Mouse (Mus musculus) CH12.LX (cell line): ENCODE data around the gene D630045J12Rik. TPM values are rescaled to one million over a fixed set of nuclear protein-coding genes. Genes with fewer than 3 reads are reported as not detected.

Experiments
- DNase-seq: peaks from one replicate; pipeline ENCODE4 v3.0.0-alpha.2; 2013; ENCODE audit errors: extremely low read depth
- H3K27ac ChIP-seq: 2 replicates; pipeline ENCODE4 v1.5.1; 2012; ENCODE audit warnings: low read depth, mild to moderate bottlenecking, control low read depth, moderate library complexity; ENCODE audit not compliant: insufficient read depth
- H3K27me3 ChIP-seq: replicated peaks from 2 replicates; pipeline ENCODE3; 2012; ENCODE audit warnings: inconsistent platforms
- H3K36me3 ChIP-seq, 2 experiments: replicated peaks in 1 of 2; 2 replicates each; pipeline versions ENCODE3 to v1.6.1; 2012; ENCODE audit warnings: inconsistent platforms in 1 of 2, low read length in 1 of 2, mild to moderate bottlenecking in 1 of 2, mixed read lengths in 1 of 2, moderate library complexity in 1 of 2; ENCODE audit not compliant: control insufficient read depth in 1 of 2, insufficient read depth in 1 of 2
- H3K4me1 ChIP-seq, 2 experiments: 2 replicates each; pipeline ENCODE4 v1.6.1; 2012; ENCODE audit warnings: inconsistent platforms in 1 of 2, moderate library complexity in 1 of 2; ENCODE audit not compliant: insufficient read depth in 2 of 2, control insufficient read depth in 1 of 2
- H3K4me2 ChIP-seq: 2 replicates; pipeline ENCODE4 v1.6.1; 2012; ENCODE audit warnings: low read depth, mild to moderate bottlenecking, control low read depth; ENCODE audit not compliant: poor library complexity, insufficient read depth, severe bottlenecking
- H3K4me3 ChIP-seq, 3 experiments: fragments of 150-350 bp in 1 of 3; sonication (generic) in 1 of 3; replicated peaks in 1 of 3; 2 replicates each; pipeline versions ENCODE3 to v1.5.1; 2011 to 2012; ENCODE audit warnings: low read depth in 2 of 3, low read length in 2 of 3, mild to moderate bottlenecking in 2 of 3, moderate library complexity in 2 of 3, control low read depth in 1 of 3, improper control_type of control experiment in 1 of 3, inconsistent platforms in 1 of 3, mixed read lengths in 1 of 3; ENCODE audit not compliant: poor library complexity in 1 of 3
- H3K79me2 ChIP-seq: replicated peaks from 2 replicates; pipeline ENCODE4 v1.6.1; 2012; ENCODE audit warnings: mild to moderate bottlenecking, moderate library complexity; ENCODE audit not compliant: control insufficient read depth, poor library complexity, insufficient read depth, severe bottlenecking; ENCODE audit errors: extremely low read depth
- H3K9ac ChIP-seq: 2 replicates; pipeline ENCODE4 v1.6.1; 2012; ENCODE audit warnings: low read depth, mild to moderate bottlenecking, control low read depth, moderate library complexity; ENCODE audit not compliant: insufficient read depth
- H3K9me3 ChIP-seq: replicated peaks from 2 replicates; pipeline ENCODE3; 2012; ENCODE audit warnings: low read length, inconsistent platforms, mixed read lengths
- BHLHE40 ChIP-seq: IDR thresholded peaks from 2 replicates; pipeline ENCODE4 v1.6.1; 2011; ENCODE audit warnings: mild to moderate bottlenecking, low read depth, low read length, improper control_type of control experiment
- ELF1 ChIP-seq: IDR thresholded peaks from 2 replicates; pipeline ENCODE4 v1.6.1; 2014; ENCODE audit warnings: low read depth, mild to moderate bottlenecking, inconsistent platforms, low read length, improper control_type of control experiment
- EP300 ChIP-seq: IDR thresholded peaks from 2 replicates; pipeline ENCODE4 v1.6.1; 2011; ENCODE audit warnings: low read length, improper control_type of control experiment
- ETS1 ChIP-seq: conservative IDR thresholded peaks from 2 replicates; pipeline ENCODE4 v1.6.1; 2012; ENCODE audit warnings: low read depth, mild to moderate bottlenecking, inconsistent platforms, low read length, improper control_type of control experiment, moderate library complexity
- GABPA ChIP-seq: IDR thresholded peaks from 2 replicates; pipeline ENCODE4 v1.6.1; 2012; ENCODE audit warnings: low read depth, low read length, improper control_type of control experiment, inconsistent platforms; ENCODE audit not compliant: insufficient replicate concordance
- IRF4 ChIP-seq: IDR thresholded peaks from 2 replicates; pipeline ENCODE4 v1.6.1; 2014; ENCODE audit warnings: low read depth, mild to moderate bottlenecking, inconsistent platforms, low read length, improper control_type of control experiment
- JUND ChIP-seq: conservative IDR thresholded peaks from 2 replicates; pipeline ENCODE4 v1.6.1; 2011; ENCODE audit warnings: low read depth, low read length, improper control_type of control experiment
- KAT2A ChIP-seq: IDR thresholded peaks from 2 replicates; pipeline ENCODE4 v1.6.1; 2012; ENCODE audit warnings: low read length, improper control_type of control experiment, inconsistent platforms; ENCODE audit not compliant: insufficient replicate concordance
- MAFK ChIP-seq: IDR thresholded peaks from 2 replicates; pipeline ENCODE4 v1.6.1; 2011; ENCODE audit warnings: low read length, improper control_type of control experiment; ENCODE audit not compliant: insufficient replicate concordance
- MAZ ChIP-seq: IDR thresholded peaks from 2 replicates; pipeline ENCODE4 v1.6.1; 2012; ENCODE audit warnings: low read depth, mild to moderate bottlenecking, inconsistent platforms, low read length, improper control_type of control experiment, moderate library complexity
- MYC ChIP-seq: IDR thresholded peaks from 2 replicates; pipeline ENCODE4 v1.6.1; 2011; ENCODE audit warnings: low read depth, mild to moderate bottlenecking, improper control_type of control experiment, low read length
- PAX5 ChIP-seq: IDR thresholded peaks from 2 replicates; pipeline ENCODE4 v1.6.1; 2012; ENCODE audit warnings: low read length, inconsistent platforms, mixed read lengths
- POLR2A ChIP-seq: IDR thresholded peaks from 2 replicates; pipeline ENCODE4 v1.6.1; 2011; ENCODE audit warnings: low read depth, mild to moderate bottlenecking, improper control_type of control experiment, low read length
- POLR2AphosphoS2 ChIP-seq: IDR thresholded peaks from 2 replicates; pipeline ENCODE4 v1.6.1; 2011; ENCODE audit warnings: low read depth, low read length, improper control_type of control experiment
- TCF12 ChIP-seq: IDR thresholded peaks from 2 replicates; pipeline ENCODE4 v1.6.1; 2014; ENCODE audit warnings: low read depth, mild to moderate bottlenecking, inconsistent platforms, low read length, improper control_type of control experiment
- USF1 ChIP-seq: IDR thresholded peaks from 2 replicates; pipeline ENCODE4 v1.6.1; 2014; ENCODE audit warnings: low read depth, mild to moderate bottlenecking, inconsistent platforms, low read length, improper control_type of control experiment
- USF2 ChIP-seq: conservative IDR thresholded peaks from 2 replicates; pipeline ENCODE4 v1.6.1; 2011; ENCODE audit warnings: low read depth, low read length, improper control_type of control experiment
- ZKSCAN1 ChIP-seq: IDR thresholded peaks from 2 replicates; pipeline ENCODE4 v1.6.1; 2012; ENCODE audit warnings: low read depth, inconsistent platforms, low read length, improper control_type of control experiment, borderline replicate concordance
- dilution Hi-C: fragments of 300-500 bp; cut with MboI; formaldehyde crosslinking; loops from 2 replicates; pipeline ENCODE4 v1.14.3; 2020; ENCODE audit warnings: low sequenced_read_pairs; ENCODE audit not compliant: extremely low pct_unique_long_range_greater_than_20kb, extremely low pct_ligation_motif_present
- in situ Hi-C: fragments of 300-500 bp; cut with MboI; formaldehyde crosslinking; loops from 3 replicates; pipeline ENCODE4 v1.14.3; 2019; ENCODE audit warnings: low sequenced_read_pairs, low pct_ligation_motif_present, low pct_unique_long_range_greater_than_20kb, mixed read lengths
- polyA plus RNA-seq: library from polyadenylated mRNA; unstranded; fragments of >175 nt; gene quantifications from 2 replicates; pipeline ENCODE4 v1.2.1, GENCODE M21; 2012; ENCODE audit warnings: low read depth; ENCODE audit not compliant: insufficient read length
- total RNA-seq, 2 experiments: library from RNA; depleted of rRNA; stranded (reverse); fragments of 300-350 nt in 1 of 2; fragments of >200 nt in 1 of 2; gene quantifications; 2 replicates each; pipeline ENCODE4 v1.2.3; 2012 to 2014

D630045J12Rik gene
- total and polyA plus RNA-seq, 3 experiments: 0.48 to 4.9 (median 1.7) TPM

GRCm38 (mm10) chr6:38080364-38080763 lies 173.4 kb downstream of the D630045J12Rik start:
- Histone ChIP-seq H3K27me3 (no peaks in the 10 kb centered on the region), H3K4me1 (no peaks in the 10 kb centered on the region; a peak in 1 of 4 replicates), H3K27ac (no peak overlapping the region), H3K4me2 (no peak overlapping the region), H3K9ac (no peak overlapping the region), H3K9me3 (no peaks in the 10 kb centered on the region), H3K36me3 (no peaks in the 10 kb centered on the region), H3K4me3 (no peak overlapping the region), H3K79me2 (no peaks in the 10 kb centered on the region)
- dilution Hi-C loops (no loop called here), in situ Hi-C loops (no loop called here)
- no peak for DNase-seq
- TF ChIP-seq MYC: no peak
- no peak for TF ChIP-seq IRF4
- TF ChIP-seq USF2: no peak
- no peak for TF ChIP-seq BHLHE40
- no peak for TF ChIP-seq GABPA
- TF ChIP-seq POLR2A: no peak
- TF ChIP-seq ELF1: no peak
- TF ChIP-seq ETS1: no peak
- TF ChIP-seq USF1: no peak
- no peak for TF ChIP-seq MAFK
- TF ChIP-seq TCF12: no peak
- TF ChIP-seq JUND: no peak

- H3K27ac ChIP-seq: no peak overlapping the region
- H3K4me1 ChIP-seq: no peaks in the 10 kb centered on the region; a peak in 1 of 4 replicates
- H3K27me3 ChIP-seq: no peaks in the 10 kb centered on the region
- in situ Hi-C loops: no loop called here
- H3K79me2 ChIP-seq: no peaks in the 10 kb centered on the region
- dilution Hi-C loops: no loop called here
- H3K9me3 ChIP-seq: peaks cover 8% of the 10 kb centered on the region
- H3K9ac ChIP-seq: no peak overlapping the region
- TF ChIP-seq ZKSCAN1 (no peak), BHLHE40 (no peak), MAZ (no peak), KAT2A (no peak), PAX5 (no peak), ELF1 (no peak), POLR2A (no peak), EP300 (no peak), POLR2AphosphoS2 (no peak), GABPA (no peak)
- no peaks in the 10 kb centered on the region for H3K36me3 ChIP-seq
- no peak for DNase-seq
- no peak overlapping the region for H3K4me2 ChIP-seq
- H3K4me3 ChIP-seq: no peak overlapping the region
Measured at GRCm38 (mm10) chr6:38073592-38073991, 180.2 kb downstream of the D630045J12Rik start.

Other genes with a start within 250 kb of the D630045J12Rik start
- gene Svopl, start 207.0 kb downstream of the D630045J12Rik start, total RNA-seq (2012; rRNA removed): not detected in 2 replicates
- gene Svopl, start 207.0 kb downstream of the D630045J12Rik start, total RNA-seq (2014; rRNA removed): not detected in 2 replicates
- gene Svopl, start 207.0 kb downstream of the D630045J12Rik start, polyA plus RNA-seq: not detected in 2 replicates
- not detected in 2 replicates for gene Tmem213, start 144.8 kb downstream of the D630045J12Rik start, total RNA-seq (2012; rRNA removed)
- gene Tmem213, start 144.8 kb downstream of the D630045J12Rik start, total RNA-seq (2014; rRNA removed): not detected in 2 replicates
- not detected in 2 replicates for gene Tmem213, start 144.8 kb downstream of the D630045J12Rik start, polyA plus RNA-seq
- gene Atp6v0a4, start 129.4 kb downstream of the D630045J12Rik start, total RNA-seq (2012; rRNA removed): not detected in 2 replicates
- gene Atp6v0a4, start 129.4 kb downstream of the D630045J12Rik start, total RNA-seq (2014; rRNA removed): not detected in 2 replicates
- not detected in 2 replicates for gene Atp6v0a4, start 129.4 kb downstream of the D630045J12Rik start, polyA plus RNA-seq
- gene Zc3hav1l, start 45.2 kb upstream of the D630045J12Rik start, total RNA-seq (2012; rRNA removed): 2.3 and 3.1 TPM in 2 replicates
- gene Zc3hav1l, start 45.2 kb upstream of the D630045J12Rik start, total RNA-seq (2014; rRNA removed): 2.8 and 2.9 TPM in 2 replicates
- 5.1 and 6.3 TPM in 2 replicates for gene Zc3hav1l, start 45.2 kb upstream of the D630045J12Rik start, polyA plus RNA-seq
- gene Zc3hav1, start 100.6 kb upstream of the D630045J12Rik start, total RNA-seq (2012; rRNA removed): 67.2 and 68.7 TPM in 2 replicates
- 49.8 and 51.8 TPM in 2 replicates for gene Zc3hav1, start 100.6 kb upstream of the D630045J12Rik start, total RNA-seq (2014; rRNA removed)
- gene Zc3hav1, start 100.6 kb upstream of the D630045J12Rik start, polyA plus RNA-seq: 50.1 and 58.1 TPM in 2 replicates
- gene Ttc26, start 127.5 kb upstream of the D630045J12Rik start, total RNA-seq (2012; rRNA removed): 1.4 and 1.7 TPM in 2 replicates
- 1.8 TPM in 2 replicates for gene Ttc26, start 127.5 kb upstream of the D630045J12Rik start, total RNA-seq (2014; rRNA removed)
- 2.3 TPM in 2 replicates for gene Ttc26, start 127.5 kb upstream of the D630045J12Rik start, polyA plus RNA-seq
- 4.3 and 4.7 TPM in 2 replicates for gene Ubn2, start 179.9 kb upstream of the D630045J12Rik start, total RNA-seq (2012; rRNA removed)
- gene Ubn2, start 179.9 kb upstream of the D630045J12Rik start, total RNA-seq (2014; rRNA removed): 4.9 and 5.2 TPM in 2 replicates
- gene Ubn2, start 179.9 kb upstream of the D630045J12Rik start, polyA plus RNA-seq: 6.1 and 7.2 TPM in 2 replicates